ENCODE assay signal across 8 mouse cellular contexts in the genomic region with DNA sequence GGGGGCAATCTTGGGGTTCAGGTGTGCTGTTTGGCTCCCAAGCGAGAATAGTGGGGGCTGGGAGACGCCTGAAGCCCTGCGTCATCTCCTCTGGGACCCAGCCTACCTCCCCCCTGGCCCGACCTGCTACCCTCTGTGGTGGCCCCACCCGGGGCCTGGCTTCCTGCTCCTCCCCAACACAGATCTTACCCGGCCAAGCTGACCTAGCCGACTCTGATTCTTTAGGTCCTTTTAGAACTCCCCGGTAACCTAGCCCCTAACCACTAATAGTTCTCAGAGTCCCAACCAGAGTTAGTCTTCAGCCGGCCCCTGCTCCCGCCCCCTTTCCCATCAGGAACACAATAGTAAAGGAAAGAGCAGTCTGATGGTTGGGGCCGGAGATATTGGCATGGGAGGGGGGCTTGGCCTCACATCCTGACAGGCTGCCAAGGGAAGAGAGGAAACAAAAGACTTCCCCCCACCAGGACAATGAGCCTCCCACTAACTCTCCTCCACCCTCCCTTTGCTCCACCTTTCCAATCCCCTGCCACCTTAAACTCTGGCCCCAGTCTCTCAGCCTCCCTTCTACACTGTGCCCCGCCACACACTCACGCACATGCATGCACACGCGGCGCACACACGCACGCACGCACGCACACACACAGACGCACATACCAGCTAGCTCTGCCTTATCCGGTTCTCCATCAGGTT. TPM values are rescaled to one million over a fixed set of nuclear protein-coding genes. Genes with fewer than 3 reads are reported as not detected.
DNase-seq lines count a peak whose midpoint lies in the region; ATAC-seq and TF ChIP-seq lines count a peak whose summit lies in the region.

No protein-coding gene starts in this region.

- peak; percentile 60 for ATAC-seq in heart, embryonic 15.5 days (replicated peaks; ENCODE audit: insufficient number of reproducible peaks, insufficient read depth, low FRiP score, low read depth)
- peak; percentile 48 for ATAC-seq in kidney, postnatal 0 days (replicated peaks; ENCODE audit: low FRiP score, low read depth)
- ATAC-seq in stomach, postnatal 0 days (ENCODE audit: low FRiP score, low TSS enrichment): peak; percentile 42

- H3K4me2 ChIP-seq in heart, embryonic 15.5 days: peak overlapping the region; percentile 73
- H3K4me2 ChIP-seq in kidney, postnatal 0 days (ENCODE audit: low read length): peak overlapping the region; percentile 81
- peak overlapping the region; percentile 72 for H3K4me2 ChIP-seq in stomach, postnatal 0 days (replicated peaks; ENCODE audit: low read depth)

- TF ChIP-seq EP300 in stomach, postnatal 0 days (optimal IDR thresholded peaks at IDR 0.05): no peak

- peak overlapping the region; percentile 59 for H3K4me3 ChIP-seq in erythroblast, embryonic 14.5 days (replicated peaks)
- peak overlapping the region; percentile 52 for H3K4me3 ChIP-seq in heart, embryonic 15.5 days
- peak overlapping the region; percentile 34 for H3K4me3 ChIP-seq in kidney, postnatal 0 days (replicated peaks; ENCODE audit: low read depth, low read length)
- H3K4me3 ChIP-seq in stomach, postnatal 0 days (ENCODE audit: low read depth, low read length): peak overlapping the region; percentile 43

- peak overlapping the region; percentile 56 for H3K9ac ChIP-seq in heart, embryonic 15.5 days
- H3K9ac ChIP-seq in kidney, postnatal 0 days (ENCODE audit: low read depth, low read length): peak overlapping the region; percentile 59
- H3K9ac ChIP-seq in stomach, postnatal 0 days (ENCODE audit: low read length): 0 out of 2 replicates have a peak overlapping the region, but pooled peaks have one; percentile 3

- H3K36me3 ChIP-seq in erythroblast, embryonic 14.5 days (ENCODE audit: control insufficient read depth): no peaks in the 10 kb centered on the region
- H3K36me3 ChIP-seq in heart, embryonic 15.5 days: no peaks in the 10 kb centered on the region
- no peaks in the 10 kb centered on the region for H3K36me3 ChIP-seq in kidney, postnatal 0 days (ENCODE audit: insufficient read depth, low read length)
- no peaks in the 10 kb centered on the region for H3K36me3 ChIP-seq in stomach, postnatal 0 days (ENCODE audit: control insufficient read depth, insufficient read depth, low read length)

- DNase-seq in adrenal gland, adult 2 months: peak; percentile 67
- DNase-seq in adrenal gland, postnatal 4 days (ENCODE audit: low spot score in 2 of 2): no peak
- peak; percentile 39 for DNase-seq in adrenal gland, postnatal 25 days
- DNase-seq in kidney, postnatal 0 days (ENCODE audit: low spot score): peak; percentile 71
- peak; percentile 69 for DNase-seq in lung, postnatal 14 days
- peak; percentile 48 for DNase-seq in stomach, postnatal 0 days (ENCODE audit: low spot score)

- peak overlapping the region; percentile 90 for H3K27ac ChIP-seq in heart, embryonic 15.5 days
- peak overlapping the region; percentile 91 for H3K27ac ChIP-seq in kidney, postnatal 0 days
- peak overlapping the region; percentile 85 for H3K27ac ChIP-seq in stomach, postnatal 0 days (replicated peaks)

- no peak for TF ChIP-seq CTCF in kidney, postnatal 0 days (IDR thresholded peaks at IDR 0.05; ENCODE audit: low read depth)
- TF ChIP-seq CTCF in stomach, postnatal 0 days (IDR thresholded peaks at IDR 0.05; ENCODE audit: low read depth): no peak

- WGBS in heart, embryonic 15.5 days: 18% methylated on average over 22 of the region's 22 CpGs
- WGBS in kidney, postnatal 0 days: 9% methylated on average over 22 of the region's 22 CpGs
- WGBS in stomach, postnatal 0 days: 19% methylated on average over 22 of the region's 22 CpGs

- peaks cover 33% of the 10 kb centered on the region for H3K4me1 ChIP-seq in erythroblast, embryonic 14.5 days (ENCODE audit: control insufficient read depth)
- peaks cover 22% of the 10 kb centered on the region for H3K4me1 ChIP-seq in heart, embryonic 15.5 days (replicated peaks)
- H3K4me1 ChIP-seq in kidney, postnatal 0 days (replicated peaks; ENCODE audit: insufficient read depth, low read length): peaks cover 10% of the 10 kb centered on the region
- peaks cover 6% of the 10 kb centered on the region; the same call in 1 of the 2 replicates for H3K4me1 ChIP-seq in stomach, postnatal 0 days (replicated peaks; ENCODE audit: control insufficient read depth, insufficient read depth)

- peaks cover 19% of the 10 kb centered on the region for H3K27me3 ChIP-seq in erythroblast, embryonic 14.5 days (ENCODE audit: control insufficient read depth)
- H3K27me3 ChIP-seq in heart, embryonic 15.5 days: no peaks in the 10 kb centered on the region
- no peaks in the 10 kb centered on the region for H3K27me3 ChIP-seq in kidney, postnatal 0 days (ENCODE audit: insufficient read depth, low read length)
- H3K27me3 ChIP-seq in stomach, postnatal 0 days (ENCODE audit: control insufficient read depth, insufficient read depth, low read length): no peaks in the 10 kb centered on the region

- H3K9me3 ChIP-seq in erythroblast, embryonic 14.5 days (ENCODE audit: control insufficient read depth, low read length): no peaks in the 10 kb centered on the region
- H3K9me3 ChIP-seq in heart, embryonic 15.5 days (replicated peaks): no peaks in the 10 kb centered on the region
- H3K9me3 ChIP-seq in kidney, postnatal 0 days (replicated peaks; ENCODE audit: low read length): no peaks in the 10 kb centered on the region
- H3K9me3 ChIP-seq in stomach, postnatal 0 days (ENCODE audit: control insufficient read depth, low read length): no peaks in the 10 kb centered on the region

RNA-seq across cellular contexts. Expression of gene Slc12a9, which starts 6.0 kb away (rescaled TPM):
- total RNA-seq in adrenal gland, adult 2 months (2021): 10 to 100 TPM in 1 of 2 experiments, 1 to 10 TPM in 1; 7.3 to 12.4 TPM
- 30.4 and 33.0 TPM in 2 replicates for polyA plus RNA-seq in adrenal gland, adult 2 months (2012; rRNA removed)
- total RNA-seq in adrenal gland, postnatal 4 days (2021): 10 to 100 TPM; 16.3 to 19.4 TPM
- 9.2 and 17.7 TPM in 2 replicates for total RNA-seq in adrenal gland, postnatal 25 days (2021)
- polyA plus RNA-seq in erythroblast, embryonic 14.5 days (2012): 0.05 and 0.06 TPM in 2 replicates
- 6.5 and 10.4 TPM in 2 replicates for polyA plus RNA-seq in heart, embryonic 15.5 days (2015; fragmentation: Nextera tagmentation; extraction: Ambion mirVana)
- polyA plus RNA-seq in kidney, postnatal 0 days (2015; fragmentation: Nextera tagmentation; extraction: Ambion mirVana): 11.8 and 12.0 TPM in 2 replicates
- polyA plus RNA-seq in stomach, postnatal 0 days (2015; fragmentation: Nextera tagmentation; extraction: Ambion mirVana): 6.5 and 7.2 TPM in 2 replicates

RNA-seq across cellular contexts. Expression of gene Ephb4, which starts 10.5 kb away (rescaled TPM):
- total RNA-seq in adrenal gland, adult 2 months (2021): 10 to 100 TPM; 44.3 to 68.9 TPM
- 54.6 and 59.9 TPM in 2 replicates for polyA plus RNA-seq in adrenal gland, adult 2 months (2012; rRNA removed)
- total RNA-seq in adrenal gland, postnatal 4 days (2021): 10 to 100 TPM; 88.1 to 89.4 TPM
- total RNA-seq in adrenal gland, postnatal 25 days (2021): 54.6 and 70.5 TPM in 2 replicates
- polyA plus RNA-seq in erythroblast, embryonic 14.5 days (2012): 0.04 and 0.07 TPM in 2 replicates
- 32.9 and 42.9 TPM in 2 replicates for polyA plus RNA-seq in heart, embryonic 15.5 days (2015; fragmentation: Nextera tagmentation; extraction: Ambion mirVana)
- 38.1 and 40.5 TPM in 2 replicates for polyA plus RNA-seq in kidney, postnatal 0 days (2015; fragmentation: Nextera tagmentation; extraction: Ambion mirVana)
- polyA plus RNA-seq in stomach, postnatal 0 days (2015; fragmentation: Nextera tagmentation; extraction: Ambion mirVana): 12.1 and 13.9 TPM in 2 replicates

RNA-seq across cellular contexts. Expression of gene Trip6, which starts 25.2 kb away (rescaled TPM):
- total RNA-seq in adrenal gland, adult 2 months (2021): 10 to 100 TPM; 28.3 to 41.4 TPM
- polyA plus RNA-seq in adrenal gland, adult 2 months (2012; rRNA removed): 108 TPM in 2 replicates
- total RNA-seq in adrenal gland, postnatal 4 days (2021): 10 to 100 TPM; 60.0 to 61.2 TPM
- 32.3 and 40.8 TPM in 2 replicates for total RNA-seq in adrenal gland, postnatal 25 days (2021)
- polyA plus RNA-seq in erythroblast, embryonic 14.5 days (2012): 0.51 and 0.54 TPM in 2 replicates
- polyA plus RNA-seq in heart, embryonic 15.5 days (2015; fragmentation: Nextera tagmentation; extraction: Ambion mirVana): 37.7 and 53.3 TPM in 2 replicates
- 74.8 and 75.6 TPM in 2 replicates for polyA plus RNA-seq in kidney, postnatal 0 days (2015; fragmentation: Nextera tagmentation; extraction: Ambion mirVana)
- polyA plus RNA-seq in stomach, postnatal 0 days (2015; fragmentation: Nextera tagmentation; extraction: Ambion mirVana): 46.4 and 47.9 TPM in 2 replicates

RNA-seq across cellular contexts. Expression of gene Srrt, which starts 32.0 kb away (rescaled TPM):
- total RNA-seq in adrenal gland, adult 2 months (2021): 100 to 1,000 TPM; 135 to 172 TPM
- polyA plus RNA-seq in adrenal gland, adult 2 months (2012; rRNA removed): 138 and 150 TPM in 2 replicates
- 100 to 1,000 TPM; 236 to 269 TPM for total RNA-seq in adrenal gland, postnatal 4 days (2021)
- 164 and 195 TPM in 2 replicates for total RNA-seq in adrenal gland, postnatal 25 days (2021)
- polyA plus RNA-seq in erythroblast, embryonic 14.5 days (2012): 73.3 and 89.6 TPM in 2 replicates
- polyA plus RNA-seq in heart, embryonic 15.5 days (2015; fragmentation: Nextera tagmentation; extraction: Ambion mirVana): 70.5 and 95.7 TPM in 2 replicates
- polyA plus RNA-seq in kidney, postnatal 0 days (2015; fragmentation: Nextera tagmentation; extraction: Ambion mirVana): 68.0 and 77.7 TPM in 2 replicates
- polyA plus RNA-seq in stomach, postnatal 0 days (2015; fragmentation: Nextera tagmentation; extraction: Ambion mirVana): 29.3 and 31.6 TPM in 2 replicates

RNA-seq across cellular contexts. Expression of gene Ufsp1, which starts 45.0 kb away (rescaled TPM):
- 10 to 100 TPM in 1 of 2 experiments, 1 to 10 TPM in 1; 9.6 to 15.3 TPM for total RNA-seq in adrenal gland, adult 2 months (2021)
- polyA plus RNA-seq in adrenal gland, adult 2 months (2012; rRNA removed): 29.8 and 37.9 TPM in 2 replicates
- 10 to 100 TPM; 10.6 to 11.0 TPM for total RNA-seq in adrenal gland, postnatal 4 days (2021)
- total RNA-seq in adrenal gland, postnatal 25 days (2021): 9.6 and 12.1 TPM in 2 replicates
- polyA plus RNA-seq in erythroblast, embryonic 14.5 days (2012): 14.1 and 16.4 TPM in 2 replicates
- 6.1 and 11.2 TPM in 2 replicates for polyA plus RNA-seq in heart, embryonic 15.5 days (2015; fragmentation: Nextera tagmentation; extraction: Ambion mirVana)
- 11.4 and 12.8 TPM in 2 replicates for polyA plus RNA-seq in kidney, postnatal 0 days (2015; fragmentation: Nextera tagmentation; extraction: Ambion mirVana)
- 11.0 and 11.4 TPM in 2 replicates for polyA plus RNA-seq in stomach, postnatal 0 days (2015; fragmentation: Nextera tagmentation; extraction: Ambion mirVana)

Comparison
In these comparisons a context has a peak if more than half of its experiments do, and no peak if none do; other contexts are left out.
1. DNase-seq: peak in adrenal gland, adult 2 months (single experiment), adrenal gland, postnatal 25 days (single experiment), kidney, postnatal 0 days (single experiment), lung, postnatal 14 days (single experiment) and stomach, postnatal 0 days (single experiment); none in adrenal gland, postnatal 4 days (0 of 2).
2. H3K9ac ChIP-seq: peak in every context shown above with its lines; median percentile 59 in kidney, postnatal 0 days; 56 in heart, embryonic 15.5 days; 3 in stomach, postnatal 0 days.
3. RNA of gene Ephb4, which starts 10.5 kb away (polyA plus RNA-seq): 54.6 to 59.9 TPM in adrenal gland, adult 2 months, 38.1 to 40.5 TPM in kidney, postnatal 0 days, 32.9 to 42.9 TPM in heart, embryonic 15.5 days and 12.1 to 13.9 TPM in stomach, postnatal 0 days; 0.04 to 0.07 TPM in erythroblast, embryonic 14.5 days; every median in the first group is over 10 times any median in the second.
4. RNA of gene Trip6, which starts 25.2 kb away (polyA plus RNA-seq): 108 TPM in adrenal gland, adult 2 months, 74.8 to 75.6 TPM in kidney, postnatal 0 days, 46.4 to 47.9 TPM in stomach, postnatal 0 days and 37.7 to 53.3 TPM in heart, embryonic 15.5 days; 0.51 to 0.54 TPM in erythroblast, embryonic 14.5 days; every median in the first group is over 10 times any median in the second.
5. Peak in every context shown above with its lines, with median percentiles within 50 percentile points of each other: H3K4me3 ChIP-seq, ATAC-seq, H3K27ac ChIP-seq and H3K4me2 ChIP-seq.